Mouse (Mus musculus): Measurements from ENCODE around the gene Nr2e1. TPM values are rescaled to one million over a fixed set of nuclear protein-coding genes. Genes with fewer than 3 reads are reported as not detected.

Gene Nr2e1
- total RNA-seq, 1 experiment from 2014 or later, result not detected

- DNase-seq, result no peak
Observed at GRCm38 (mm10) chr10:42587961-42588750, 4.7 kb upstream of the Nr2e1 start.

- DNase-seq, result no peak
Observed at GRCm38 (mm10) chr10:42585596-42586305, 2.3 kb upstream of the Nr2e1 start.

GRCm38 (mm10) chr10:42585156-42585555 lies 1.7 kb upstream of the Nr2e1 start:
- no peak for DNase-seq

- DNase-seq, result no peak
Observed at GRCm38 (mm10) chr10:42584436-42584983, 1.1 kb upstream of the Nr2e1 start.

- DNase-seq, result no peak
Observed at GRCm38 (mm10) chr10:42583902-42584435, 537 bp upstream of the Nr2e1 start.

- DNase-seq, result no peak
Observed at GRCm38 (mm10) chr10:42582566-42583110, 794 bp downstream of the Nr2e1 start.

GRCm38 (mm10) chr10:42581694-42582565 lies 1.5 kb downstream of the Nr2e1 start:
- DNase-seq, result no peak

- DNase-seq, result no peak
Observed at GRCm38 (mm10) chr10:42580951-42581277, 2.5 kb downstream of the Nr2e1 start.

GRCm38 (mm10) chr10:42580131-42580950 lies 3.1 kb downstream of the Nr2e1 start:
- DNase-seq, result no peak

GRCm38 (mm10) chr10:42579475-42580130 lies 3.8 kb downstream of the Nr2e1 start:
- DNase-seq, result no peak

- DNase-seq, result no peak
Observed at GRCm38 (mm10) chr10:42578698-42579474, 4.5 kb downstream of the Nr2e1 start.

- DNase-seq, result no peak
Observed at GRCm38 (mm10) chr10:42578281-42578675, 5.2 kb downstream of the Nr2e1 start.

GRCm38 (mm10) chr10:42577525-42578280 lies 5.7 kb downstream of the Nr2e1 start:
- no peak for DNase-seq

GRCm38 (mm10) chr10:42574639-42575038 lies 8.8 kb downstream of the Nr2e1 start:
- DNase-seq, result no peak

- no peak for DNase-seq
Observed at GRCm38 (mm10) chr10:42572971-42573370, 10.5 kb downstream of the Nr2e1 start.

- no peak for DNase-seq
Observed at GRCm38 (mm10) chr10:42572567-42572966, 10.9 kb downstream of the Nr2e1 start.

GRCm38 (mm10) chr10:42562272-42562671 lies 21.2 kb downstream of the Nr2e1 start:
- DNase-seq, result no peak

- DNase-seq, result no peak
Observed at GRCm38 (mm10) chr10:42559581-42560200, 23.7 kb downstream of the Nr2e1 start.

Data from adrenal gland, postnatal 25 days (tissue).